Mouse (Mus musculus) lung, adult 2 months (tissue): ENCODE data around the gene Plekhd1.

Source experiments
- CTCF ChIP-seq: fragments of 200-500 bp; IDR thresholded peaks from 2 replicates; pipeline ENCODE4 v1.5.1; 2011; ENCODE audit warnings: mild to moderate bottlenecking, low read length, control low read depth; ENCODE audit not compliant: insufficient read depth
- POLR2A ChIP-seq: fragments of 200-500 bp; IDR thresholded peaks from 2 replicates; pipeline ENCODE4 v1.6.1; 2011; ENCODE audit warnings: low read depth, mild to moderate bottlenecking, control low read depth, low read length, borderline replicate concordance; ENCODE audit errors: extremely low read depth

DNA sequence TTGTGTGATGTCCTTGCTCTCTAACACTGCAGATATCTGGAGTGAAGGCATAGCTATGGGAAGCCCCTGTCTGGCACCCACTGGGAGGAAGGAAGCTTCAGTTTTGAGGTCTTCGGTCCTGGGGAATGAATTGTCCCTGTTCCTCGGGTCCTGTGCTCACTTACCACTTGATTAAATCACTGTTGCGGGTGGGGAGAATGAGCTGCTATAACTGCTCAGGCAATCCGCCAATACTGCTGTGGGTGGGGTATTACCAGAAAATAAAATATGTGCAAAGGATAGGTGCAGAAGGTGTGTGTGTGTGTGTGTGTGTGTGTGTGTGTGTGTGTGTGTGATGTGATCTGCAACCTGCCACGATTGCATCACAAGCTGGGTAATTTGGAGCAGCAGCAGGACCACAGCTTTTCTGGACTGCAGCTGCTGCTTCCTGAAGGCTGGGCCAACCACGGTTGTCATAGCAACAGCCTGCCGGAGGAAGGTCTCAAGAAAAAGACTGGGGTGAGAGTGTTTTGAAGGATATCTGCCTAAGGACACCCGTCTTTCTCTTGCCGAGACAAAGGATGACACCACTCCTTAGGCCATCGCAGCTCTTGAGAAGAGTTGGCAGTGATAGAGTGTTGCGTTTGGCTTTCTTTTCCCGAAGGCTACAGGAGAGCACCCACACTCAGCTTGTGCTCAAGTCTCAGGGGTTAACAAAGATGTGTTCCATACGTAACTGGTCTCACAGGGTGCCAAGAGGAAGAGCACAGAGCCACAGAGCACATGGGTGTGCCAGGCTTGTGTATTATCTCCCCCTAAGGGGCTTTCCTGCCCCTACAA is 44.3 kb downstream of the Plekhd1 start:
- TF ChIP-seq CTCF = no peak
- TF ChIP-seq POLR2A = no peak
